Mouse (Mus musculus): ENCODE measurements around the gene Lamtor5. TPM values are rescaled to one million over a fixed set of nuclear protein-coding genes. Genes with fewer than 3 reads are reported as not detected.
A peak's percentile ranks its signal among the peaks of the same experiment; 100 is the strongest.

Lamtor5 gene
- polyA plus RNA-seq, 1 experiment from 2014 or later, result 184 TPM

DNA sequence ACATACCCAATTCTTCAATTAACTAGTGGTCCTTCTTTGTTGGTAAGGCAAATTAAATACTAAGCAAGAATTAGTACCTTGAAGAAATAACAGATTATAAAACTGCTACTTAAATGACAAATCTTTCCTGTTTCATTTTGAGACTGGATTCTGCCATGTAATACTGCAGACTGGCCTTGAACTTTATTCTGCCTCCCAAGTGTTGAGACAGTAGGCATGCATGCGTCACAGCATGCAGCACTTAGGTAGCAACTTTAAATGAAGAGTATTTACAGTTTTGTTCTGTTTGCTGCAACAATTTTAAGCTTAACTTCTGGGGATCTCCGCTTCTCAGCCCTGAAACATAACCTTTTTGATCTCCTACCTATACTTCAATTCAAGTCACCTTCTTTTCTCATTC lies 42.5 kb downstream of the Lamtor5 start:
- Histone ChIP-seq H3K36me3 (peaks cover 17% of the 10 kb centered on the region), H3K27ac (replicated peaks) (no peak overlapping the region), H3K4me2 (replicated peaks) (no peak overlapping the region), H3K27me3 (no peaks in the 10 kb centered on the region), H3K4me1 (peaks cover 20% of the 10 kb centered on the region), H3K9me3 (replicated peaks) (no peaks in the 10 kb centered on the region), H3K4me3 (replicated peaks) (no peak overlapping the region), H3K9ac (no peak overlapping the region)
- WGBS, result 92% methylated on average over 2 of the region's 2 CpGs
- no peak for ATAC-seq (ENCODE audit: insufficient number of reproducible peaks, low FRiP score, low TSS enrichment, low read depth)

DNA sequence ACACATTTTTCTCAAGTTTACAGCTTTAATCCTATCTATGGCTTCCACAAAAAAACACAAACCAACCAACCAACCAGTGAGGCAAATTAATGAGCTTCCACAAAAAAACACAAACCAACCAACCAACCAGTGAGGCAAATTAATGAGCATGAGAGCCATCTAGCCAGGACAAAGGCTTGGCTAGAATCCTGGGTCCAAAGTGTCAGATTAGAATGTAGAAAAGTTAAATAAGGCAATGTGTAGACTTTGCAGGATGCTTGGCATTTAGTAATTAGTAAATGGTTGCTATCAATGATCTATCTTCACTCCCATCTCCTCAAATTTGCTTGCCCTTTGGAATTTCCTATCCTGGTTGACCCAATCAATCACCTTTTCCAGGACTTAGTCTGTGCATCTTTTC lies 43.1 kb downstream of the Lamtor5 start:
- no peak for ATAC-seq (ENCODE audit: insufficient number of reproducible peaks, low FRiP score, low TSS enrichment, low read depth)
- peaks cover 17% of the 10 kb centered on the region for H3K36me3 ChIP-seq

DNA sequence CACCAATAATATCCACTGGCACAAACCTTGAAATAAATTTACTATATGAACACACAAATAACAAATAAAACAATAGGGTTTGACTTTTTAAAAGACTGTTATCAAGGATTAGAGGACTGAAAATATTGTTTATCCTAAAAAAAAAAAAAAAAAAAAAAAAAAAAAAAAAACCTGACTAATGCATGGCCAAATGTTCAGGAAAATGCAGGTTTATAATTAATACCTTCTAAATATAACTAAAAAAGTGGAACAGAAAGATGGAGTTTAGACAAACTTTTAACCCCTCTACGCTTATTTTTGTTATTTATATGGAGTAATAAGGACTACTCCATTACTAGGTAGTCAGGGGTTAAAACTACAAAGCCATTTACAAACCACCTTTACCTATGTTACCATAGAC lies 47.8 kb downstream of the Lamtor5 start:
- Histone ChIP-seq H3K4me2 (replicated peaks) (no peak overlapping the region), H3K27ac (replicated peaks) (no peak overlapping the region), H3K27me3 (no peaks in the 10 kb centered on the region), H3K9ac (no peak overlapping the region), H3K9me3 (replicated peaks) (no peaks in the 10 kb centered on the region), H3K36me3 (peaks cover 25% of the 10 kb centered on the region), H3K4me3 (replicated peaks) (no peak overlapping the region), H3K4me1 (peaks cover 35% of the 10 kb centered on the region)
- WGBS, result 96% methylated on average over 1 of the region's 1 CpGs
- ATAC-seq (ENCODE audit: insufficient number of reproducible peaks, low FRiP score, low TSS enrichment, low read depth), result no peak

More for the DNA sequence above, 43.1 kb downstream of the Lamtor5 start:
- Histone ChIP-seq H3K27me3 (no peaks in the 10 kb centered on the region), H3K4me3 (replicated peaks) (no peak overlapping the region), H3K9ac (no peak overlapping the region), H3K4me2 (replicated peaks) (no peak overlapping the region), H3K9me3 (replicated peaks) (no peaks in the 10 kb centered on the region), H3K27ac (replicated peaks) (no peak overlapping the region), H3K4me1 (peaks cover 20% of the 10 kb centered on the region)

DNA sequence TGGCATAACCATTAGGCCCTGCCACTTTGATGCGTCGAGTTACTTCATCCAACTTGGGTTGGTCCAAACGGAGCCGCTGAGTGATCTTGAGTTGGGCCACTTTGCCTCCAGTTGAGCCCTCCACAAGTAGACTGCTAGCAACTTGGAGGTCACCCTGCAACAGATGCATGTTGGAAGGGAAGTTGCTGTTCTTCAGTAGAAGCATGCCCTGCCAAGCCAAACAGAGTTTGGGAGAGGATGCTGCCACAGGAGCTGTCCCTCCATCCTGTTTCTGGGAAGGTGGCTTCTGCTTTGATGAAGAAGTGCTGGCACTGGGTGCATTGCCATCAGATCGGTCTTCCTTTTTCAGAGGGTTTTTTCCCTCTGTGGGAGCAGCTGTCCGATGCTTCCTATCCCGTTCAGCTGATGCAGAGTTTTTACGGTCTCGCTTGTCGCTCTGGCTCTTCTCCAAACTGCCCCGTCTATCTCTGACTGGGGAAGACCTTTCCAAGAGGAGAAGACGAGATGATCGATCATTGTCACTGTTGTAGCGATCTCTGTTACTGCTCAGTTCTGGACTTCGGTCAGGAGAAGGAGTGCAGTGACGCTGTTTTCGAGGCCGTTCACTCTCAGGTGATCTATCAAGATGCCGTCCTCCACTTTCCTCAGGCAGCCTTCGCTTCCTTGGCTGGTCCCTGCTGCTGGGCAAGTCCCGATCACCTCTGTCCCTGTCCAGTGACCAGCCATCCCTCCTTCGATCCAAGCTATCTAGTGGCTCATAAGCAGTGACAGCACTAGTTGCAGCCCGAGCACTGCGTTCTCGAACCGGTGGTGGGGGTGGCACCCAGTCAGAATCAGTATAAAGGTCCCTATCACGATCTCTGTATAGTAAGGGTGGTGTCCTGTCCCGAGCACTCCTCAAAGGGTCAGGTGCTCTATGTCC lies 52.1 kb downstream of the Lamtor5 start:
- no peaks in the 10 kb centered on the region for H3K9me3 ChIP-seq (replicated peaks)
- ATAC-seq (ENCODE audit: insufficient number of reproducible peaks, low FRiP score, low TSS enrichment, low read depth), result no peak
- H3K4me2 ChIP-seq (replicated peaks), result peak overlapping the region; percentile 92
- peaks cover 31% of the 10 kb centered on the region for H3K4me1 ChIP-seq
- H3K27ac ChIP-seq (replicated peaks), result no peak overlapping the region
- WGBS, result 79% methylated on average over 28 of the region's 28 CpGs
- H3K9ac ChIP-seq, result no peak overlapping the region
- peaks cover 18% of the 10 kb centered on the region for H3K36me3 ChIP-seq
- no peaks in the 10 kb centered on the region for H3K27me3 ChIP-seq
- peak overlapping the region; percentile 96 for H3K4me3 ChIP-seq (replicated peaks)

DNA sequence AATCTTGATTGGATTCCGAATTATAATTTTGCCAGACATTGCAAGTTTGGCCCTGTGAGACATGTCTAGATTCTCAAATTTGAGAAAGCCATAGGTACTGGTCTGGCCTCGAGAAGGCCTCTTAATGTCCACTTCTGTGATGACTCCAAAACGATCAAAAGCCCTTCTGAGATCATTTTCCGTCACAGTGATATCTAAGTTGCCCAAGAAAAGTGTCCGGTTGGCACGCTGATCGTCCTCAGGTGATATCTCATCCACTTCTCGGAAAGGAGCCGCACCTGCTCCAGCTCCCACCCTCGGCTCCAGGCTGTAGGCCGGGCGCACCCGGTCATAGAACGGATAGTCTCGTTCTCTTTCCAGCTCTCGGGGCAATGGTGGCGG lies 53.1 kb downstream of the Lamtor5 start:
- Histone ChIP-seq H3K27ac (replicated peaks) (no peak overlapping the region), H3K9me3 (replicated peaks) (no peaks in the 10 kb centered on the region), H3K4me3 (replicated peaks) (peak overlapping the region; percentile 96), H3K4me2 (replicated peaks) (peak overlapping the region; percentile 92), H3K27me3 (no peaks in the 10 kb centered on the region), H3K36me3 (peaks cover 14% of the 10 kb centered on the region), H3K4me1 (peaks cover 28% of the 10 kb centered on the region), H3K9ac (peak overlapping the region; percentile 94)
- ATAC-seq (ENCODE audit: insufficient number of reproducible peaks, low FRiP score, low TSS enrichment, low read depth), result no peak
- 17% methylated on average over 17 of the region's 17 CpGs for WGBS

DNA sequence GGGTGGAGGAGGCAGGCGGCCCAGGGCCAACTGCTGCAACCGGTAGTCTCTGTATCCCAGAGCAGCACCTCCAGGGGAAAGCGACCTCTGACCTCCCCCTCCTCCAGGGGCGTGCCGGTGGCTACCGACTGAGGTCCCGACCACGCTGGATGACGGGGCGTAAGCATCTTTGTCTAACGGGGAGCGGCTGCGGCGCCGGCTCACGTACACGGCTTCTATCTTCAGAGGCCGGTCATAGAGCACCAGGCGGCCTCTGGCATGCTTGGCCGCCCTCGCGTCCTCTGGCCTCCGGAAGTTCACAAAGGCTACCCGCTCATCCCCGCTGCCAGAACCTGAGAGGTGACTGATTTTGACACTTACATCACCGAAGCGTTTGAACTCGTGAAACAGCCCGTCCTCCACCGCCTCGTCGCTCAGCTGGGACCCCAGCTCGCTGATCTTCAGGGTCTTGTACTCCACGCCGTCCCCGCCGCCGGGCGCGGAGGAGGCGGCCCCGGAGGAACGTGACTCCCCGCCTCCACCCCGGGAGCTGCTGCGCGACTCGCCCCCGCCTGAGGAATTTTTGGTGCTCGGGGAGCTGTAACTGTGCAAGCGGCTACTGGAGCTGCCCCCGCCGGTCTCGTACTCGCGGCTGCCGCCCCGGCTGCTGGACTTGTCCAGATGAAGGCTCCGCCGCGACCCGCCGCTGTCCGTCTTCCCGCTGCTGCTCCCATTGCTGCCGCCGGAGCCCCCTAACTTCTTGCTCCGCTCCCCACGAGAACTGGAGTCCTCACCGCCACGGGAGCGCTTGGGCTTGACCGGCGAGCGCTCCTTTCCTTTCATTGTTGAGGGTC lies 53.7 kb downstream of the Lamtor5 start:
- H3K27me3 ChIP-seq, result no peaks in the 10 kb centered on the region
- peak overlapping the region; percentile 94 for H3K9ac ChIP-seq
- H3K4me3 ChIP-seq (replicated peaks), result peak overlapping the region; percentile 96
- peaks cover 14% of the 10 kb centered on the region for H3K36me3 ChIP-seq
- H3K4me2 ChIP-seq (replicated peaks), result peak overlapping the region; percentile 92
- peak overlapping the region; percentile 92 for H3K27ac ChIP-seq (replicated peaks)
- WGBS, result under 1% methylated on average over 75 of the region's 75 CpGs
- H3K4me1 ChIP-seq, result peaks cover 28% of the 10 kb centered on the region
- ATAC-seq (ENCODE audit: insufficient number of reproducible peaks, low FRiP score, low TSS enrichment, low read depth), result no peak
- no peaks in the 10 kb centered on the region for H3K9me3 ChIP-seq (replicated peaks)

DNA sequence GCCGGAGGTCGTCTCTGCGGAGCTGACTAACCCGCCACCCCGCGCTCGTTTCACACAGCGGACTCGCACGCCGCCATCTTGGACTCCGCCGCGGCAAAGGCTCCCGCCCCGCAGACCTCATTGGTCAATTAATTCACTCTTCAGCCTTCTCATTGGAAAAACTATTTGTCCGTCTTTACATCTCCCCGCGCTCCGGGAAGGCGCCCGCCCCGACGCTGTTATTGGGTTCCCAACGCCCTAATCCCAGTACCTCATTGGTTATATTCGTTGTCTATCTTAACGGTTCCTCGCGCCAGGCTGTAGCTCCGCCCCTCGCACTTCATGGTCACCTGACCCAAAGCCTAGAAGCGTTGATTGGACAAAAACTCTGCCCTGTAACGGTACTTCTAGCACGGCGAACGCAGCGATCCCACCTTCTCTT lies 54.3 kb downstream of the Lamtor5 start:
- no peaks in the 10 kb centered on the region for H3K9me3 ChIP-seq (replicated peaks)
- peaks cover 28% of the 10 kb centered on the region for H3K4me1 ChIP-seq
- peak overlapping the region; percentile 92 for H3K4me2 ChIP-seq (replicated peaks)
- peak; percentile 98 for ATAC-seq (ENCODE audit: insufficient number of reproducible peaks, low FRiP score, low TSS enrichment, low read depth)
- under 1% methylated on average over 37 of the region's 37 CpGs for WGBS
- H3K27ac ChIP-seq (replicated peaks), result peak overlapping the region; percentile 96
- peak overlapping the region; percentile 94 for H3K9ac ChIP-seq
- no peaks in the 10 kb centered on the region for H3K27me3 ChIP-seq
- peak overlapping the region; percentile 96 for H3K4me3 ChIP-seq (replicated peaks)
- H3K36me3 ChIP-seq, result peaks cover 14% of the 10 kb centered on the region

Other genes starting within 250 kb of the Lamtor5 start
- 1.0 and 1.7 TPM in 2 replicates for gene Kcna3, start 242.7 kb upstream of the Lamtor5 start, polyA plus RNA-seq (2015; fragmentation: Nextera tagmentation; extraction: Ambion mirVana)
- 0.35 TPM in 2 replicates for gene Kcna2, start 177.7 kb upstream of the Lamtor5 start, polyA plus RNA-seq (2015; fragmentation: Nextera tagmentation; extraction: Ambion mirVana)
- not detected in 2 replicates for gene Kcna10, start 95.8 kb upstream of the Lamtor5 start, polyA plus RNA-seq (2015; fragmentation: Nextera tagmentation; extraction: Ambion mirVana)
- gene Cym, start 57.1 kb upstream of the Lamtor5 start, polyA plus RNA-seq (2015; fragmentation: Nextera tagmentation; extraction: Ambion mirVana), result 0.21 TPM in 1 of 2 replicates, not detected in the other
- not detected in 2 replicates for gene A630076J17Rik, start 48.2 kb upstream of the Lamtor5 start, polyA plus RNA-seq (2015; fragmentation: Nextera tagmentation; extraction: Ambion mirVana)
- not detected in 2 replicates for gene Prok1, start 39.2 kb upstream of the Lamtor5 start, polyA plus RNA-seq (2015; fragmentation: Nextera tagmentation; extraction: Ambion mirVana)
- 4.0 and 4.7 TPM in 2 replicates for gene Slc16a4, start 12.4 kb downstream of the Lamtor5 start, polyA plus RNA-seq (2015; fragmentation: Nextera tagmentation; extraction: Ambion mirVana)
- gene Rbm15, start 54.8 kb downstream of the Lamtor5 start, polyA plus RNA-seq (2015; fragmentation: Nextera tagmentation; extraction: Ambion mirVana), result 12.7 and 13.0 TPM in 2 replicates
- 0.53 and 0.76 TPM in 2 replicates for gene Kcnc4, start 180.7 kb downstream of the Lamtor5 start, polyA plus RNA-seq (2015; fragmentation: Nextera tagmentation; extraction: Ambion mirVana)
- 6.7 and 8.0 TPM in 2 replicates for gene Slc6a17, start 239.2 kb downstream of the Lamtor5 start, polyA plus RNA-seq (2015; fragmentation: Nextera tagmentation; extraction: Ambion mirVana)

Data from embryonic facial prominence, embryonic 15.5 days (tissue).